Mouse (Mus musculus) adrenal gland, adult 8-10 months (tissue): ENCODE results near the gene Fam166a. TPM values are rescaled to one million over a fixed set of nuclear protein-coding genes. Genes with fewer than 3 reads are reported as not detected.

ENCODE experiments used
- DNase-seq: peaks from one replicate; pipeline ENCODE4 v3.0.0; 2022
- total RNA-seq, 4 experiments: library from RNA; stranded (reverse); gene quantifications; 2 replicates each; pipeline ENCODE4 v1.2.4; 2022

The Fam166a gene
- under 1 TPM in 1 of 4 experiments, not detected in 3; 0.27 TPM for total RNA-seq

DNA sequence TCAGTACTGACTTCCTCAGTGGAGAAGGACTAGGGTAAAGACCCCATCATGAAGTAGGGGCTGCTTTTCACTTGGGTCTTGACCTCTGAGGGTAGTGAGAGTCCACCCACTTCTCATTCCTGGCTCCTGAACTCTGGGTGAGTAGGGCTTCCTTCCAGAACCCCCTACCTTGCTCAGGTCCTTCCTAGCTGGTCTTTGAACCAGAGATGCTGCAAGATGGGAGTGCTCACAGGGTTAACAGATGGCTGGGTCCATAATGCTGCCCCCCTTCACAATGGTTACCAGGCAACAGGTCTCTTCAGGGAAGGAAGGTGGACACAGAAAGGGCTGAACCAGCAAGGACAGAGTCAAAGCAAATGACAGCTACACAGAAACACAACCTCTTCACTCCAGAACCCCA lies at the start of gene Fam166a:
Fam166a (plus strand) TSS at position 301 of the 400 bp plus-strand sequence.
- no peak for DNase-seq

- no peak for DNase-seq
Measured at GRCm38 (mm10) chr2:25169778-25170177, 48.8 kb upstream of the Fam166a start.

DNA sequence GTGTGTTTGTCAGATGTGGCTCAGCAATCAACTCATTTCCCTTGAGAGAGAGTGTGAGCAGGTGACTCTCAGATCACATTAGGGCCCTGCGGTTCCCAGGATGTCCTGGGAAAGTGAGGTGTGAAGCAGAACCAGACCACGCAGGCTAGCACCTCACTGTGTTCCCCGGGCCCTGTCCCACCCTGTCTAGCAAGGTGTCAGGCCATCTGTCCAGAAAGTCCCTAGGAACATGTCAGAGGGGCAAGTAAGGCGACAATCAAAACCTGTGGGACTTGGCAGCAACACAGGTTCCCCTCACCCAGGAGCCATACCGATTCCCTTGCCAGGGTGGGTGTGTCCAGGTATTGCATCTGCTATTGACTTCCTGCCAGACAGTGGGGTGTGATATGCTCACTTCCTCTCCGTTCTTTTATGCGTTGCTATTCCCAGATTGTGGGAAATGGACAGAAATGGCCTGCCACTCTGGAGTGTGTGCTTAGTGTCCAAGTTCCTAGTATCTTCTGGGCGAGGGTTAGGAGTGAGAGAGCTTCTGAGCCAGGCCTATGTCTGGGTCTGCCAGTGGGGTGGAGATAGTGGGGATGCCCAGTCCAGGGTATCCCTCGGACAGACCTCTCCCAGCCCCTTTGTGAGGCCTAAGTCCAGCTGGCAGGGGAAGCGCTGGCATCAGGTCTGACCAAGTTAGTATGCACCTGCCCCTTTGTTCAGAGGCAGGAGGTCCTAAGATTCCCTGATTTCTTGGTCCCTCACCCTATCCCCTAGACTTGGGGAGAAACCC lies 48.0 kb upstream of the Fam166a start:
- no peak for DNase-seq

- no peak for DNase-seq
Measured at GRCm38 (mm10) chr2:25171101-25171768, 47.3 kb upstream of the Fam166a start.

DNA sequence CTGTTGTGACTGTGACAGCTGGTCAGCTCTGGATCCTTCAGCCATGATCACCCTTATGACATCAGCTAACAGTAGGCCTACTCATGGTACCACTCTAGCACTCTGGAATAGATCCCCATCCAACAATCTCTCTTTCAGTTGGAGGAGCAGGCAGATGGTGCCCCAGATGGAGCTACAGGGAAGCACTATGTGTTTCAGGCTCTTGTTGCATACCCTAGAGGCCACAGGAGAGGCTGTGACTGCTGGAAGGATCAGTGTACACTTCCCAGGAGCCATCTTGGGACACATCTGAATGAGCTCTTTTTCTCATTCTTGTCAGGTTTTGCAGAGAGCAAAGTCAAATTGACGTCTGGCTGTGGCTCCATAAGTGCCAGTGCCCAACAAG lies 46.8 kb upstream of the Fam166a start:
- no peak for DNase-seq

DNA sequence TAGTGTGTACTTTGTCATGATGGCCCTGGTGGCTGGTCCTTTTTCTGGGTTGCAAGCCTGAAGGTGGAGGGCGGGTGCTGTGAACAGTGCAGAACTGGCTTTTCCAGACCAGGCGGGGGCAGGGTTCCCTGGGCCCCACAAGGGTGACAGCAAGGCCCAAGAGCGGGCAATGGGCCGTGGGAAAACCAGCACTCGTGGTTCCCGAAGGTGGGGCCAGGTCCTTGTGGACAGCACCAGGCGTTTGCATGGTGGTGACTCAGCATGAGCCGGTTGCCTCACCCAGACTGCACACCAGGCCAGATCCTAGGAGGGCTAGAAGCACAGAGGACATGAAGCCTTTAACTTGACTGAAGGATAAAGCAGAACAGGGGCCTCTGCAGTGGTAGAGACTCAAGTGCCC lies 45.9 kb upstream of the Fam166a start:
- DNase-seq, result no peak

DNA sequence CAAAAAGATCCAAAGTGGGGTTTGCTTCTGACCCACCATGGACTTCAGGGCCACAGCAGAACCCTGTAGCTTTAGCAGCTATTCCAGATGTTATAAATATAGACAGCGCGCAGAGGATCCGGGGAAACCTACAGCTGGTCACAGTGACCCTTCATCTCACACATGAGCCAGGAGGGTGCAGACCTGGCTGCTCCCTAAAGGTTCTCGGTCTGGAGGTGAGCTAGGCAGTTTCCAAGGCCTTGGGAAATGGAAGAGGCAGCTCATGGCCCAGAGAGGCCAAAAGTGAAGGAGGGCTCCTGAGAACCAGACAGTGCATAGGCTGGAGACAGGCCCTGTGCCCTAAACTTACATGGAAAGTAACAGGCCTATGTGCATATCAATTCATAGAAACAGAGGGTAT lies 44.7 kb upstream of the Fam166a start:
- DNase-seq, result no peak

GRCm38 (mm10) chr2:25174866-25175689 lies 43.5 kb upstream of the Fam166a start:
- DNase-seq, result no peak

GRCm38 (mm10) chr2:25175690-25176078 lies 42.9 kb upstream of the Fam166a start:
- no peak for DNase-seq

DNA sequence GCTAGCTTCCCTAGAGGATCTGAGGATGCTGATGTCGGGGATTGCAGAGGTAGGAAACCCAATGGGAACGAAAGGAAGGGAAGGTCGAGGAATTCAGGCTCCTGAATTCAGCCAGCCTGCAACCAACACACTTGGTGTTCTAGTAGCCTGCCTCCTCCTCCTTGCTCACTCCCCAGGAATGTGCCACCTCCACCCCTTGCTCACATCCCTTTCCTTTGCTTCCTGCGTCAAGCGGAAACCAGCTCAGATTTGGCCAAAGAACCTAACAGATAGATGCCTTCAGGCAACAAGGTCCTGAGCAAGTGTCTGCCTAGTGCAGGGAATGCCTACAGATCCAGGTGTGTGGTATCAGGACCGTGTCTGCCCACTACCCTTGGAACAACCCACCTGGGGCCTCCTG lies 42.0 kb upstream of the Fam166a start:
- DNase-seq, result no peak

- no peak for DNase-seq
Measured at GRCm38 (mm10) chr2:25177076-25177475, 41.5 kb upstream of the Fam166a start.

GRCm38 (mm10) chr2:25177685-25178084 lies 40.9 kb upstream of the Fam166a start:
- no peak for DNase-seq

DNA sequence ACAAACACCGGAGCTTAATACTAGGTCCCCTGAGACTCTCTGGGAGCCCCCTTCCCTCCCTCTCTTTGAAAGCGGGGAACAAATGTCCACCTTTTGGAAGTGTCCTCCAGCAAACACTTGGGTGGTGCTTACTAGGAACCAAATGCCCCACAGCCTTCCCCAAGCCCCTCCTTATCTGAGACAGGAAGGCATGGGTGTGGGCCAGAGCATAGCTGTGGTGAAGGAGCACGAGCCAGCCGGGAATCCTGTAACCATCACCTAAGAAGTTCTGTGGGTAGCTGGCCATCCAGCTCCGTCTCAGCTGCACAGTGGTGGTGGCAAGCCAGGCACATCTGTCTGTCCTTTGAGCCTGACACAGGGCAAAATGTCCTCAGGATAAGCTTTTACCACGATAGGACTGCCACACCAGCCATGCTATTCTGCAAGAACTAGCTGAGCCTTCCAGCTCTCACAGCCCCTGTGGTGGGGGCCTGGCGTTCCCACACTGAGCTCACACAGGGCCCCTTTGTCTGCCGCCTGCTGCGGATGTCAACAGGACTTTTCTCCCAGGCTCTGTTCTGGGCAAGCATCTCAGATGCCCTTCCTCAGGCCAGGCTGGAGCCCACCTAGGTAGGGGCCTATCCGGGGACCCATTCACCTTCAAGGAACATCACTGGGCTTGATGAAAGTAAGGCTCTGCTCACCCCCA lies 40.1 kb upstream of the Fam166a start:
- DNase-seq, result no peak

- no peak for DNase-seq
Measured at GRCm38 (mm10) chr2:25179566-25180217, 38.9 kb upstream of the Fam166a start.

DNA sequence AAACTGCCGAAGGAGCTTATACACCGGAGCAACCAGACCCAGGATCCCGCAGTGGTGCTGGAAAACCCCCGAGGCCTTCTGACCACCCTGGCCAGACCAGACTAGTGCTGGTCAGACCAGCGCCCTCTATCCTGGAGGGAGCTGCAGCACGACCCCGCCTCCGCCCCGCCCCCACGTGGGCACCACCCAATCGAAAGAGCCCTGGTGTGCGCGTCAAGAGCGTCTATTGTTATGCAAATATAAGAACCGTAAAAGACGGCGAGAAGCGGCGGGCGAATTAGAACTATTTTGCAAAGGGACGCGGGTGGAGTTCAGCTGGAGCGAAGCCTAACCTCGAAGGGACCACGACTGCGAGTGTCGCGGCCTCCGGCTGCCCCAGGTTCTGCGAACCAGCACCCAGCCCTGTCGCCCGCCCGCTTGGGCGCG lies 38.1 kb upstream of the Fam166a start, which contains the start of gene Nrarp:
Nrarp (plus strand) TSS at position 281 of the 426 bp plus-strand sequence.
- peak; percentile 89 for DNase-seq

- no peak for DNase-seq
Measured at GRCm38 (mm10) chr2:25180973-25181890, 37.3 kb upstream of the Fam166a start.

- no peak for DNase-seq
Measured at GRCm38 (mm10) chr2:25181891-25182397, 36.6 kb upstream of the Fam166a start.

- DNase-seq, result no peak
Measured at GRCm38 (mm10) chr2:25182664-25183063, 35.9 kb upstream of the Fam166a start.

DNA sequence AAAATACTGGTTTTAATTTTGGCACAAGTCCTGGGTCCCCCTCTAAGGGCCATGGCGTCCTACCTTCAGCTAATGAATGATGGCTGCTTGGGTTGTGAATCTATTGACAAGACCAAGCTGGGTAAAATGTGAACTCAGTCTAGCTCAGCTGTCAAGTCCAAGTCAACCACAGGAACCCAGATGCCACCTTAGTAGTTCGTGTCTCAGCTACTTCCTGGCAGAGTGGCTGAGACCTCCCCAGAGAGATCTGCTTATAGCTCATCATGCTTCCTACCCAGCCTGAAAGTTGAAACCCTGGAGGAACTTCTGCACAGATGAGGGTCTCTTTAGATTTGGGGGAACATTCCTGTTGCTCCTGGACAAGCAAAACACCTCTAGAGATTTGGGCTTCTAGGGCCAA lies 35.2 kb upstream of the Fam166a start:
- DNase-seq, result no peak

DNA sequence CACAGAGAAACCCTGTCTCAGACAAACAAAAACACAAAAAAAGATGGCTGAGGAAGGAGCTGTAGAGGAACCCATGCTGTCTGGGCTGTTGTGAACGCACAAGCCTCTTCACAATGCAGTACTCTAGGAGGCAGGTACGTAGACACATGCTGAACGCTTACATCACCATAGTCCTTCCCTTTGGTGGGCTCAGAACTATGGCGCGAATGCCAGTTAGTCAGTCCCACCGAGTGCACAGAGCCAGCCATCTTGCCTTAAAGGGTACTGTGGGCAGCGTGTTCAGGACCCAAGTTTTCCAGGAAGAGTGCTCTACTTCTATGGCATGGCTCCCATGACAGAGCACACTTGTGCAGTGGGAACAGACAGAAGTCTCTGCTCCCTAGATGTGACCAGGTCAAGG lies 34.0 kb upstream of the Fam166a start:
- no peak for DNase-seq
